Mouse (Mus musculus) limb, embryonic 15.5 days (tissue): ENCODE measurements around the gene Map3k21. TPM values are rescaled to one million over a fixed set of nuclear protein-coding genes. Genes with fewer than 3 reads are reported as not detected.

Experiments used
- ATAC-seq: fragments of 200-750 bp; cut with Nextera tagmentation; 2 replicates; pipeline ENCODE4 v1.8.0; 2017; ENCODE audit warnings: low read depth, moderate TSS enrichment; ENCODE audit not compliant: insufficient number of reproducible peaks, low FRiP score, low TSS enrichment
- H3K27ac ChIP-seq: fragments of 300-500 bp; sonication (generic); 2 replicates; pipeline ENCODE4 v1.5.1; 2015; ENCODE audit warnings: moderate library complexity, mild to moderate bottlenecking, inconsistent platforms
- H3K27me3 ChIP-seq: fragments of 300-500 bp; sonication (generic); 2 replicates; pipeline ENCODE4 v1.6.1; 2015; ENCODE audit warnings: inconsistent platforms
- H3K36me3 ChIP-seq: fragments of 300-500 bp; sonication (generic); 2 replicates; pipeline ENCODE4 v1.6.1; 2015; ENCODE audit warnings: inconsistent platforms
- H3K4me1 ChIP-seq: fragments of 300-500 bp; sonication (generic); 2 replicates; pipeline ENCODE4 v1.6.1; 2015; ENCODE audit warnings: inconsistent platforms
- H3K4me2 ChIP-seq: fragments of 300-500 bp; sonication (generic); 2 replicates; pipeline ENCODE4 v1.6.1; 2015; ENCODE audit warnings: mild to moderate bottlenecking, inconsistent platforms
- H3K4me3 ChIP-seq: fragments of 300-500 bp; sonication (generic); 2 replicates; pipeline ENCODE4 v1.5.1; 2015; ENCODE audit warnings: mild to moderate bottlenecking, inconsistent platforms
- H3K9ac ChIP-seq: fragments of 300-500 bp; sonication (generic); 2 replicates; pipeline ENCODE4 v1.6.1; 2015; ENCODE audit warnings: inconsistent platforms
- H3K9me3 ChIP-seq: fragments of 300-500 bp; sonication (generic); 2 replicates; pipeline ENCODE4 v1.6.1; 2016; ENCODE audit warnings: inconsistent platforms
- WGBS: fragments of 180-500 bp; shearing (Covaris S2); methylation state at CpG from one replicate; pipeline ENCODE4 v1.1.7; 2015; 5-methylcytosine and 5-hydroxymethylcytosine counted together
- polyA plus RNA-seq: library from polyadenylated mRNA; unstranded; fragments of >200 nt; fragmentation: Nextera tagmentation; extraction: Ambion mirVana; gene quantifications from 2 replicates; pipeline ENCODE4 v1.2.1, GENCODE M21; 2015

Gene Map3k21
- 0.26 and 0.27 TPM in 2 replicates for polyA plus RNA-seq

DNA sequence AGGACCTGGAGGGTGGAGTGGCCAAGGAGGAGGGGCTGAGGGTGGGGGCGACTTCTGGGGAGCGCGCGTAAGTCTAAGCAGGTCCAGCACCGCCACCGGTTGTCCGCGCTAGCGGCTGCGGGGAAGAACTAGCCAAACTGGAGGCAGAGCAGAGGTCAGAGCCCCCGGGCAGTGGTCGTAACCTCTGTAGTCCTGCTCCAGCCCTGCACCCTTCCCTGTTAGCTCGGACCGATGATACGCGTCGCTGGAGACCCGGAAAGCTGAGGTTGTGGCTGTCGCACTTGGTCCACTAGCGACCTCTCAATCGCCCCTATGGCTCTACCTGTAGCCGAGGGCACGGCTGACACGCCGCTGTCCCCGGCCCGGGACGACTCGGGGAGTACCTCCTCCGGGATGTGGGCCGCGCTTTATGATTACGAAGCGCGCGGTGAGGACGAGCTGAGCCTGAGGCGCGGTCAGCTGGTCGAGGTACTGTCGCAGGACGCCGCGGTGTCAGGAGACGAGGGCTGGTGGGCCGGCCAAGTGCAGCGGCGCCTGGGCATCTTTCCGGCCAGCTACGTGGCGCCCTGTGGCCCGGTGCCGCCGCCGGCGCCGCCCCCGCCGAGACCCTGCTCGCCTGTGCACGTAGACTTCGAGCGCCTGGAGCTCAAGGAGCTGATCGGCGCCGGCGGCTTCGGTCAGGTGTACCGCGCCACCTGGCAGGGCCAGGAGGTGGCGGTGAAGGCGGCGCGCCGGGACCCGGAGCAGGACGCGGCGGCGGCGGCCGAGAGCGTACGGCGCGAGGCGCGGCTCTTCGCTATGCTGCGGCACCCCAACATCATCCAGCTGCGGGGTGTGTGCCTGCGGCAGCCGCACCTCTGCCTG is at the start of gene Map3k21:
Gene Map3k21 (plus strand): TSS at position 86 of the 864 bp plus-strand sequence.
- H3K27me3 ChIP-seq = peaks cover 58% of the 10 kb centered on the region
- H3K9ac ChIP-seq = peak within 1 kb of the TSS; percentile 18; the same call in 1 of the 2 replicates
- 0 out of 2 replicates have a peak, but pooled peaks have one; percentile 64 for ATAC-seq
- peaks cover 20% of the 10 kb centered on the region for H3K4me1 ChIP-seq
- no peaks in the 10 kb centered on the region; the same call in 1 of the 2 replicates for H3K9me3 ChIP-seq
- WGBS = under 1% methylated on average over 91 of the region's 93 CpGs
- H3K36me3 ChIP-seq = no peaks in the 10 kb centered on the region
- no peak within 1 kb of the TSS for H3K27ac ChIP-seq
- H3K4me2 ChIP-seq = peak within 1 kb of the TSS; percentile 97
- peak within 1 kb of the TSS; percentile 50 for H3K4me3 ChIP-seq

DNA sequence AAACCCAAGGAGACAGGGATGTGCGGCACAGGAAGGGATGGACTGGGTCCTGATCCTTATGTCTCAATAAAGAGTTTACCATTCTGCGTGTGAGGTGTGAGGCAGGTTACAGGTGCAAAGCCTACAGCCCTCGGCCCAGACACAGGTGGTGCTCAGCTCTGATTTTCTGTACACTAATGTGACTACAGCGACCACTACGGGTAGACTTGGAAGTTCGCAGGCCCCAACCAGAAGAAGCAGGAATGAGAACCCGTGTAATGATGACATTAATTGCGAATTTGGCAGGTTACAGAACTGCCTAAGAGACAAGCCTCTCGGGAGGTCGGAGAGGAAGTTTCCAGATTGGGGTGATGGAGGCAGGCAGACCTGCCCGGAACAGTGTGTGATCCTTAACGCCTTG is 44.1 kb upstream of the Map3k21 start:
- Histone ChIP-seq H3K4me3 (no peak overlapping the region), H3K36me3 (no peaks in the 10 kb centered on the region), H3K27me3 (peaks cover 7% of the 10 kb centered on the region; the same call in 1 of the 2 replicates), H3K4me2 (no peak overlapping the region), H3K9ac (no peak overlapping the region), H3K4me1 (peaks cover 20% of the 10 kb centered on the region), H3K9me3 (no peaks in the 10 kb centered on the region), H3K27ac (no peak overlapping the region)
- no peak for ATAC-seq
- 71% methylated on average over 12 of the region's 12 CpGs for WGBS

DNA sequence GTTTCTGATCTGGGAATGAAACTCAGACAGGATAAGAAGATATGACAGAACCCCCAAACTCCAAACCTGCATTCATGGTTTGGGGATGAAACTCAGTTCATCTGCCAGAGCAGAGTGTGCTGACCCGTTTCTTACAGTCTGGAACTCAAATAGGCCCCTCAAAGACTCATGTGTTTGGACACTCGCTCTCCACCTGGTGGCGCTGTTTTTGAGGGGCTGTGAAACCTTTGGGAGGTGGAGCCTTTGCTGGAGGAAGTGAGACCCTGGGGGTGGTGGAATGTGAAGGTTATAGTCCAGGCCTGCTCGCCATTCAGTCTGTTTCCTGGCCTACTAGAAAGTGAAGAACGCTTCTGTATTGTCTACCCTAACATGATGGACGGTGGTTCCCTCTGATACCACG is 41.7 kb upstream of the Map3k21 start:
- peaks cover 33% of the 10 kb centered on the region for H3K4me1 ChIP-seq
- no peaks in the 10 kb centered on the region for H3K9me3 ChIP-seq
- no peaks in the 10 kb centered on the region for H3K36me3 ChIP-seq
- H3K4me2 ChIP-seq = no peak overlapping the region
- H3K4me3 ChIP-seq = no peak overlapping the region
- ATAC-seq = no peak
- H3K27me3 ChIP-seq = peaks cover 2% of the 10 kb centered on the region; the same call in 1 of the 2 replicates
- 71% methylated on average over 7 of the region's 7 CpGs for WGBS
- H3K9ac ChIP-seq = no peak overlapping the region
- no peak overlapping the region for H3K27ac ChIP-seq

DNA sequence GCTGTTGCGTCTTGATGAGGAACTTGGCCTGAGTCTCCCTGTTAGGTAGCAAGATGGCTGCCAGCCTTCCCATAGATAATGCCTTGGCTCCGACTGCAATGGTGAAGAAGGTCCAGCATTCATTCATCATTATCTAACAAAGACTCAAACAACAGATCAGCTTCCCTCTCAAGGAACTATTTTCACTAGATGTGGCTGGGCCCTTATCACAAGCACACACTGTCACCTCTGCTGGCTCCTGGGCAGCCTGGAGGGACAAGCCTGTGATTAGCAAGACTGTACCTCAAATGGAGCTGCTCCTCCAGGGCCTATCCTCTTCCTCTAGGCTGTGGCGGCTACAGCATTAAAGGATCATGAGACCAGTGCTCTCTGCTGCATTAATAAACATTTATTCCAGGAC is 40.5 kb upstream of the Map3k21 start:
- ATAC-seq = no peak

DNA sequence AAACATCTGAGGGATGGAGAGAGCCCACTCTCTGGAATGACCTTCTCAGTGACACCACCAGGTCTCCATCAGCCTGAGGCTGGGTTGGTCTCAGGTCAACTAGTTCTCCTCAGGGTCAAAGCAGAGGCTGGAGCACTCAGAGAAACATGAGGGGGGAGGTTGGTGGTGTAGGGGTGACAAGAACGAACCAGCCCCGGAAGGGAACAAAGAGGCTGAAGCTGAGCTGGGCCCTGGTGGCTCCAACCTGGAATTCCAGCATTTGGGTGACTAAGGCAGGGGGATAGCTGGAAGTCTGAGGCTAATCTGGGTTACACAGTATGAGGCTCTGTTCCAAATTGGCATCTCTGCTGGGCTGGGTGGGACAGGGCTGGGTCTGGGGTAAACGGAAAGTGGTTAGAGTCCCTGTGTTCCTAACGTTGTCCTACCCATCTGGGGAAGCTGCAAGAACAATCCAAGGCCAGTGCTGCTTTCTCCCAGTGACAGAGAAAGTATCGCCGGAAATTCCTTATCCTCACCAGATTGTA is 40.0 kb upstream of the Map3k21 start:
- Histone ChIP-seq H3K4me3 (no peak overlapping the region), H3K36me3 (no peaks in the 10 kb centered on the region), H3K4me2 (no peak overlapping the region), H3K27me3 (peaks cover 10% of the 10 kb centered on the region; the same call in 1 of the 2 replicates), H3K27ac (no peak overlapping the region), H3K4me1 (peaks cover 33% of the 10 kb centered on the region), H3K9me3 (no peaks in the 10 kb centered on the region), H3K9ac (no peak overlapping the region)
- ATAC-seq = no peak
- 36% methylated on average over 6 of the region's 6 CpGs for WGBS

More for the DNA sequence above, 40.5 kb upstream of the Map3k21 start:
- Histone ChIP-seq H3K27me3 (peaks cover 10% of the 10 kb centered on the region; the same call in 1 of the 2 replicates), H3K27ac (no peak overlapping the region), H3K4me1 (peaks cover 33% of the 10 kb centered on the region), H3K9me3 (no peaks in the 10 kb centered on the region), H3K4me2 (no peak overlapping the region), H3K36me3 (no peaks in the 10 kb centered on the region), H3K9ac (no peak overlapping the region), H3K4me3 (no peak overlapping the region)
- 90% methylated on average over 3 of the region's 3 CpGs for WGBS

DNA sequence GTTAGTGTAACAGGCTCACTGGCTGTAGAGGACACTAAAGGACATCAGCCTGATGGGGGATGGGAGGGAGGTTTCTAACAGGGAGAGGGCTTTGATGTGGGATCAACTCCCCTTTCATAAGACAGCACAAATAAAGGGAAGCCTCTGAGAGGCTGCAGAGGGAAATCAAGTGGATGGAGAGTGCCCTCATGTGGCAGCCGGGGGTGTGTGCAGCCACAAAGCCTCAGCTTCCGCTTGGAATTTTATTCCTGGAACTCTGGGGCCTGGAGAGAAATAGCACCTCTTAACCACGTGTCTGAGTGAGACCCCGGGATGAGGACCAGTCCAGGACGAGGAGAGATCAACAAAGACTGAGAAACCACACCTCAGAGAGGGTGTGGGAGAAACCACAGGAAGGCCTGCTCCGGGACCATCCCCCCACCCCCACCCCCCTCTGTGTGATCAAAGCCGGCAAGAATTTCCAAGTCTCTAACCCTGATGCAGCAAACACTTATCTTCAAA is 39.4 kb upstream of the Map3k21 start:
- no peak for ATAC-seq
- no peak overlapping the region for H3K27ac ChIP-seq
- no peak overlapping the region for H3K4me2 ChIP-seq
- no peak overlapping the region for H3K9ac ChIP-seq
- no peaks in the 10 kb centered on the region for H3K9me3 ChIP-seq
- H3K27me3 ChIP-seq = peaks cover 10% of the 10 kb centered on the region; the same call in 1 of the 2 replicates
- no peak overlapping the region for H3K4me3 ChIP-seq
- WGBS = under 1% methylated on average over 7 of the region's 7 CpGs
- H3K36me3 ChIP-seq = no peaks in the 10 kb centered on the region
- H3K4me1 ChIP-seq = peaks cover 33% of the 10 kb centered on the region

DNA sequence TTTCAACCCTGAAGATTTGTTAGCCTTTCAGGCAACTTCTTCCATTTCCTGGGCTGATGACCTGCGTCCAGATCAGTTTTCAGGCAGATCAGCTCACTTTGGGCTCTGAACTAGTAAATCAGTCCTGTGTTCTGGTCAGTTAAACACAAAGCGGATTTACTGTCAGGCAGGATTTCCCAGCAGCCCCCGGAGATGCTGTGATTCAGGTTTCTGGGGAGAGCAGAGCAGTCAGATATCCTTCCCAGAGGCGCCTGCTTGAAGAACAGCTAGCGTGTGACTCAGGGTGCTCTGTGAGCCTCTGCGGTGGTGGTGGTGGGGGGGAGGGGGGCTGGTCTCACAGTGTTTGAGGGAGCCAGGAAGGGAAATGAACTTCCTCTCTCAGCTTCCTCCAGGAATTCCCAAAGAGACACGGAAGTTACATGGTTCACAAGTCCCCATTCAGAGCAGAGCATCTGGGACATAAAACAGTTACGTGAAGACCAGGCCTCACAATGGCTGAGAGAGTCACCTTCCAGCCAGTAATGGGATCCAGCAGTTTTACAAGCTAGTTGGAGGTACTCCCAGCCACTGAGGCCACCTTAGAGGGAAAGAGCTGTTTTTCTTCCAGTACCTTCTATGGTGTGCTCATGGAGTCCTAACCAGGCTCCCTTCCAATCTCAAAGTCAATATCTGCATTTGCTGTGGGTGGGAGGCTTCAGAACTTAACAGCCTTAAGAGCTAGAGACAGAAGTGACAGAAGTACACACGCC is 37.6 kb upstream of the Map3k21 start:
- Histone ChIP-seq H3K9ac (no peak overlapping the region), H3K27ac (peak overlapping the region; percentile 57), H3K27me3 (peaks cover 10% of the 10 kb centered on the region; the same call in 1 of the 2 replicates), H3K4me2 (no peak overlapping the region), H3K9me3 (no peaks in the 10 kb centered on the region), H3K4me3 (no peak overlapping the region), H3K4me1 (peaks cover 33% of the 10 kb centered on the region), H3K36me3 (no peaks in the 10 kb centered on the region)
- WGBS = 32% methylated on average over 9 of the region's 9 CpGs
- peak; percentile 59; the same call in 1 of the 2 replicates for ATAC-seq

DNA sequence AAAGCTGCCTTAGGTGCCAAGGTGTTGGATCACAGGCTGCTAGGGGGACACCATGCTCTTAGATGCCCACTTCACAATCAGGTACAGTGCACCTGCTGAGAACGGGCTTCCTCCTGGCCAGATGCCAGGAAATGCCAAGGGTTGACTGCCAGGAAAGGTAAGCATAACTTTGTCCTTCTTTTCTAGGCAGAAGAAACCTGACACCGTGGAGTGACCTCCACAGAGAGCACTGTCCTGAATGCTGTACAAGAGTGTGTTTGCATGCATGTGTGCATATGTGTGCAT is 37.1 kb upstream of the Map3k21 start:
- no peak overlapping the region for H3K9ac ChIP-seq
- peaks cover 10% of the 10 kb centered on the region; the same call in 1 of the 2 replicates for H3K27me3 ChIP-seq
- ATAC-seq = no peak
- H3K9me3 ChIP-seq = no peaks in the 10 kb centered on the region
- peaks cover 33% of the 10 kb centered on the region for H3K4me1 ChIP-seq
- H3K4me3 ChIP-seq = no peak overlapping the region
- 62% methylated on average over 2 of the region's 2 CpGs for WGBS
- no peaks in the 10 kb centered on the region for H3K36me3 ChIP-seq
- no peak overlapping the region for H3K4me2 ChIP-seq
- peak overlapping the region; percentile 57; the same call in 1 of the 2 replicates for H3K27ac ChIP-seq

DNA sequence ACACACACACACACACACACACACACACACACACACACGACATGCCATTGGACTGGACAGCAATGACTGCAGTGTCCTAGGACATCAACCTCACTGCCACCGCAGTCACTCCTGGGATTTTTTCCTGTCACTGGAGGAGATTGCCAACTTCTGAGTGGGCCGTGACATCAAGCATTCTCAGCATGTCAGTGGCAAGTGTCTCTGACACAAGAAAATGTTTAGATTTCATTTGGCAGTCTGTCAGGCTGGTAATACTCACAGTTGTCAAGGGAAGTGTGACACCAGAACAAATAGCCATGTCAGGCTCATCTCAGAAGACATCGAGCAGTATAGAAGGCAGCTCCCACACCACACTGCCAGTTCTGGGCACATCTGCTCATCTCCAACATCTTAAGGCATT is 29.8 kb upstream of the Map3k21 start:
- Histone ChIP-seq H3K9me3 (no peaks in the 10 kb centered on the region), H3K27me3 (no peaks in the 10 kb centered on the region), H3K4me3 (no peak overlapping the region), H3K36me3 (no peaks in the 10 kb centered on the region), H3K4me1 (no peaks in the 10 kb centered on the region), H3K27ac (no peak overlapping the region), H3K4me2 (no peak overlapping the region), H3K9ac (no peak overlapping the region)
- no peak for ATAC-seq
- 87% methylated on average over 4 of the region's 4 CpGs for WGBS

DNA sequence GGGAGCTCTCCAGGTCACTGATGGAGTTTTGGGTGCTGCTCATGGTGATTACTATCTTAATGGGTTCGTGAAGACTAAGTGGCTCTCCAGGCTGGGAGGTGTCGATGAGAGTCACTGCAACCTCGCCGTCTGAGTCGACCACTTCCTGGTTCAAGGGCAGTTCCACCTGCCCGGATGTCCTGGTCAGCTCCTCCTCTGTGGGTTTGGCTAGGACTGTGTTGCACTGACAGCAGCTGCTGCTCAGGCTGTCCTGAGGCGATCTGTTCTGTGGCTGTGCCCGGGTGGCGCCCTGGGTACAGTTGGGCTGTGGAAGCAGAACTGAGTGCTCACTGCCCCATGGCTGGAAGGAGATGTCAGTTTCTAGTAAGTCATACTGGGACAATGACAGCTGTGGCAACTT is 22.7 kb upstream of the Map3k21 start:
- no peak overlapping the region for H3K4me3 ChIP-seq
- H3K4me1 ChIP-seq = no peaks in the 10 kb centered on the region
- 84% methylated on average over 9 of the region's 9 CpGs for WGBS

DNA sequence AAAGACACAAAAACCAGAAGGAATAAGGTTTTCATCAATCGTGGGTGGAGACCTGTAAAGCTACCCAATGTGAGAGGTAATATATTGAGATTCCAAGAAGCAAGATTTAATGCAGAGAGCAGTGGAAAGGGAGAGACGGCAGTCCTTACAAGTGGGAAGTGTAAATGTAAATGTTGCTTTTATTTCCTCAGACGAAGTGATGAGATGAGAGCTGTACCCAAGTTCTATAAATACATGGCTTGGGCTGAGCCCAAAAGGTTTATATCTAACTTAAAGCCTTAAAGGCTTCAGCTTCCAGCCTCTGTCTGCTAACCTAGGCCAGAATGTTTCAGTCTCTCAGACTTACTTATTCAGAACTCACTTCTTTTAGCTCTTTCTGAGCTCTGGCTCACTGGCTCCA is 20.3 kb upstream of the Map3k21 start:
- no peaks in the 10 kb centered on the region for H3K4me1 ChIP-seq
- H3K9me3 ChIP-seq = no peaks in the 10 kb centered on the region
- WGBS = 62% methylated on average over 3 of the region's 3 CpGs
- H3K9ac ChIP-seq = no peak overlapping the region
- H3K4me2 ChIP-seq = no peak overlapping the region
- no peak overlapping the region for H3K4me3 ChIP-seq
- H3K27ac ChIP-seq = no peak overlapping the region
- no peaks in the 10 kb centered on the region for H3K36me3 ChIP-seq
- H3K27me3 ChIP-seq = 0 out of 2 replicates have a peak, but pooled peaks cover 4% of the 10 kb centered on the region
- ATAC-seq = no peak

More for the DNA sequence above, 22.7 kb upstream of the Map3k21 start:
- ATAC-seq = no peak
- Histone ChIP-seq H3K4me2 (no peak overlapping the region), H3K9ac (no peak overlapping the region), H3K27me3 (0 out of 2 replicates have a peak, but pooled peaks cover 4% of the 10 kb centered on the region), H3K27ac (no peak overlapping the region), H3K36me3 (no peaks in the 10 kb centered on the region), H3K9me3 (no peaks in the 10 kb centered on the region)
